Mouse (Mus musculus): ENCODE data around the gene Zkscan5. TPM values are rescaled to one million over a fixed set of nuclear protein-coding genes. Genes with fewer than 3 reads are reported as not detected.
"Not testable (repeated sequence)": the region's sequence is repeated elsewhere in the genome, so short reads cannot be mapped to it uniquely, and the experiment has no call there.

Zkscan5 gene
- total RNA-seq (2021): 1 to 10 TPM; 8.5 to 9.6 TPM
- long read RNA-seq, experiment 1, transcript Zkscan5-202 (6 exons, 3,794 nt): major isoform, 14 of 19 reads
- long read RNA-seq, experiment 1, partial matches to known transcripts: 0 of 19 reads
- long read RNA-seq, experiment 1, other reads (novel, unspliced or antisense): 5 of 19 reads
- long read RNA-seq, experiment 2, transcript Zkscan5-202 (6 exons, 3,794 nt): major isoform, 12 of 14 reads
- long read RNA-seq, experiment 2, partial matches to known transcripts: 0 of 14 reads
- long read RNA-seq, experiment 2, other reads (novel, unspliced or antisense): 2 of 14 reads

DNA sequence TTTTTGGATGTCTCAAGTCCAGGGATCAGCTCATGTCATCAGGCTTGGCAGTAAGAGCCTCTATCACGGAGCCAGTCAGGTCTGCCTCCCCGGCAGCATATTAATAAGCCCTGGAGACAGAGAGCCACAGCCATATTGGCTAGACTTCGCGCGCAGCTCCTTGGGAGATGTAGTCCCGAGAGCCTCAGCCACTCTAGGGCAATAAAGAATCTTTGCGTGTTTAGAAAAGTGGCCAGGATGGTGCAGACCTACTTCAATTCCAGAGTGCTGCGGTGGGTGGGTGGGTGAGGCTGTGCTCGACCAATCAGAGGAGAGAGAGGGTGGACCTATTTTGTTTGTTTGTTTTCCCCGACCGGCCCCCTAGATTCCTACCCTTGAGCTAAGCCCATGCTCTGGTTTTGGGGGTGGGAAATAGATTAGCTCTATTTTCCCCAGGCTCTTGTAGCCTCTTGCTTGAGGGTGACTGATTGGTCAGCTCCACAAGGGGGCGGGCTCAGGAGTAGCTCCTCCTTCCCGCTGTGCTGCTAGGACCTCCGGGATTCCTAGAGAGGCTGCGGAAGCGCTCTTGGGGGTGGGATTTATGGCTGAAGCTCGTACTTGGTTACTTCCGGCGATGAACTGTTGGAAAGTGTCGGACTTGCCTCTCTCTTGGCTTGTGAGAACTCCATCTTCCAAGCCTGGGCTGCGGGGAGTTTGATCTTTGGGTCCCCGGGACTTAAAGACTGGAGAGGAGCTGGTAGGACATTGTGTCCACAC is at the start of gene Zkscan5:
TSS of gene Zkscan5 (plus strand) at position 627 of the 756 bp plus-strand sequence.
- DNase-seq (ENCODE audit: low spot score): peak; percentile 99

DNA sequence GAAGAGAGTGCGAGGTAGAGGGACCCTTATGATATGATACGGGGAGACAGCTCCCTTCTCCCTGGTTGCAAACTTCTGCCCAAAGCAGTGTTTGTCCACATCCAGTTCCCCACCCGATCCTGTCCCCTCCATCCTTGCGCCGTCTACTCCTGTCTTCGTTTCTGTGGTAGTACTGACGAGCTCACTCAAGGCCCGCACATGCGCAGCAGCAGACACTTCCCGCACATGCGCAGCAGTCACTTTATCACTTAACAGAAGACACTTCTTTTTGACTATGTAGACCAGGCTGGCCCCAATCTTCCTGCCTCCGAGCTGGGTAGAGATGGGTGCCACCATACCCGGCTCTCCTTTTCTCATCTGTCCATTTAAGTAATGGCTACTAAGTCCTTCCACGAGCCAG is 43.0 kb upstream of the Zkscan5 start:
- no peak for DNase-seq (ENCODE audit: low spot score)

- no peak for DNase-seq (ENCODE audit: low spot score)
Measured at GRCm38 (mm10) chr5:145164710-145165109, 39.7 kb upstream of the Zkscan5 start.

DNA sequence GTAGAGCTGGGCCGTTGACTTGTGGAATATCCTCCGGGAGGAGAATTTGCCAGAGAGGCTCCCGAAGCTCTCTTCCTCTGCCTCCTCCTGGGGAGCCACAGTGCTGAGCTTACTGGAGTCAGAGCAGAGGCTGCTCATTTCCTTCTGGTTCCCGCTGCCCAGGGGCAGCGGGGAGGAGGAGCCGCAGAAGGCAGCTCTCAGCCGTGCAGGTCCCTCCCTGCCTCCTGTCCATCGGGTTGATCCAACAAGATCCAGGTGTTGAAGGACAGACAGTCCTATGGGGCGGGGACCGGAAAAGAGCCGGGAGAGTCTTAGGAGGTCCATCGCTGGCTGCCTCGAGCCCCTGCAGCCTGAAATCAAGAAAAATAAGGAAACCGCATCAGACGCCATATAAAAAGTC is 39.2 kb upstream of the Zkscan5 start:
- DNase-seq (ENCODE audit: low spot score): no peak

- peak; percentile 99 for DNase-seq (ENCODE audit: low spot score)
Measured at GRCm38 (mm10) chr5:145166536-145167305, 37.6 kb upstream of the Zkscan5 start, which contains the start of the genes Ptcd1 and Cpsf4. Gene Ptcd1, minus strand, starts transcription at chr5:145167108. Gene Cpsf4, plus strand, starts transcription at chr5:145167213.

DNA sequence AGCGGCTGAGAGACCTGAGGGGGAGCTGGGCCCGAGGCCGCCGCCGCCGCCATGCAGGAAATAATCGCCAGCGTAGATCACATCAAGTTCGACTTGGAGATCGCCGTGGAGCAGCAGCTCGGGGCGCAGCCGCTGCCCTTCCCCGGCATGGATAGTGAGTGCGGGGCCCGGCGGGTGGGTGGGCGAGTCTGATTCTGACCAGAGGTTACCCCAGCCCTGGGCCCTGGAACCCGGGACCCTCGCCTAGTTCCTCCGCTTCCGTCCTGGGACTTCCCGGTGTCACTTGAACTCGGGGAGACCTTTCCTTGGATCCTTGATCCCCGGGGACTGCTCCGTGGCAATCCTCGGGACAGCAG is 37.1 kb upstream of the Zkscan5 start:
- no peak for DNase-seq (ENCODE audit: low spot score)

- no peak for DNase-seq (ENCODE audit: low spot score)
Measured at GRCm38 (mm10) chr5:145178461-145178980, 25.8 kb upstream of the Zkscan5 start.

DNA sequence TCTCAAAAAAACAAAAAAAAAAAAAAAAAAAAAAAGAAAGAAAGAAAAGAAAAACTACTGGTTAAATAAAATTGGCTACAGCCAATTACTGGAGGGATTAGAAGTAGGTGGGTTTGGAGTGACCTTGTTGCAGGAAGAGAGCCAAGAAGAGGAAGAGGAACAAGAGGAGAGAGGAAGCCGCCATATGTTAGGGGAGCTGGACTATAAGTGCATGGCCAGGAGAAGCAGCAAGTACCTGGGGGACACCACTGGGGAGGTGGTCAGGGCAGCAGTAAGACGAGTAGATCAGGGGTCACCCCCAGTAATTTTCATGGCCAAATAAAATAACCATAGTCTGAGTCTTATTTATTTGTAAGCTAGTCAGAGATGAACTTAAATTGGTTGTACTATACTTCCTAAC is 19.1 kb upstream of the Zkscan5 start:
- DNase-seq (ENCODE audit: low spot score): no peak

DNA sequence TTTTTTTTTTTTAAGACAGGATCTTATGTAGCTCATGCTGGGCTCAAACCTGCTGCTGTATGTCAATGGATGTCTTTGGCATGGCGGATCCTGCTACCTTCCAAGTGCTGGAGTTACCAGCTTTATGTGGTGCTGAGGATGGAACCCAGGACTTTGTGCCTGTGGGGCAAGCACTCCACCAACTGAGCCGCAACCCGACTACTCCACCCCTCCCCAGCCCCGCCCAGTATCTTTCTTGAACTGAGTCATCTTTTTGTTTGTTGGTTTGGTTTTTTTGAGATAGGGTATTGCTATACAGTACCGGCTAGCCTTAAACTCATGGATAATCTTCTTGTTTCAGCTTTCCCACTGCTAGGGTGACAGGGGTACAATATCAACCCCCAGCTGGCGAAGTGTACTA is 14.9 kb upstream of the Zkscan5 start:
- DNase-seq (ENCODE audit: low spot score): no peak

GRCm38 (mm10) chr5:145190373-145190772 is 14.0 kb upstream of the Zkscan5 start:
- no peak for DNase-seq (ENCODE audit: low spot score)

DNA sequence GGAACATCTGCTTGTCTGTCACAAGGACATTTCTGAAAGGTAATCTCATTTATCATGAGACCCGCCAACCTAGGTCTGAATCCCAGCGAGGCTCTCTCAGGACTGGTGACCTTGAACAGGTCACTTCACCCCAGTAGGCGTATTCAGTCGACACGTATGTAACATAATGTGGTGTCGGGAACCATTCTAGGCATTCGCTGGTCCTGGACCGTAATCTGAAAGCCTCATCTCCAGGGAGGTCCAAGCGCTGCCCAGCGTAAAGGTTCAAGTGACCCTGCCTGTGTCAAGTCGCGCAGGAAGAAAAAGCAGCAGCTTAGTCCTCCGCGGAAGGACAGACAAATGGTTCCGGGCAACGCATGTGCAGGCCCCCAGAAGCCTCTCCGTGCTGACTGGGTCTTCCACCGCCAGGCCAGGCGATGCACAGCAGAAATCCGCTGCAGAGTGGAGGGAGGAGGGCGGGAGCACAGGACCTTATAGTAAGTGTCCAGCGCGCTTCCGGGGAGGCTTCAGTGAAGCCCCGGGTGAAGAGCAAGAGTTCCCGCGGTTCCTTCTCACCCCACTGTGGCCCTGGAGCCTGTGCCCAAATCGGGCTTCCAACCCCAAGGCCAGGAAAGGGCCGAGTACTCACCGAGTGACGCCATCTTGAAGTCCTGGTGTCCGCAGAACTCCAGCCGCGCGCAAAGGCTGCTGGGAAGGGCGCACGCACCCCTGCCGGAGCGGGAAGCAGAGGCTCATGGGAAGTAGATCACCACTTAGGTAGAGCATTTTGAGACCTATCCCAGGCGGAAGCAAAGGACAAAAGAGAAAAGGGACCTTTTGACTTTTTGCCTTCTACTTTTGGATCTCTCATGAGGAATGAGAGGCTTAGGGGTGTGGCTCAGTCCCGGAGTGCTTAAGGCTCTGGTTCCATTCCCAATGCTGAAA is 13.2 kb upstream of the Zkscan5 start:
- DNase-seq (ENCODE audit: low spot score): peak; percentile 90

- DNase-seq (ENCODE audit: low spot score): no peak
Measured at GRCm38 (mm10) chr5:145191962-145192361, 12.4 kb upstream of the Zkscan5 start, which contains the start of gene Atp5j2. Gene Atp5j2, minus strand, starts transcription at chr5:145192062.

GRCm38 (mm10) chr5:145200387-145200786 is 4.0 kb upstream of the Zkscan5 start:
- DNase-seq (ENCODE audit: low spot score): no peak

DNA sequence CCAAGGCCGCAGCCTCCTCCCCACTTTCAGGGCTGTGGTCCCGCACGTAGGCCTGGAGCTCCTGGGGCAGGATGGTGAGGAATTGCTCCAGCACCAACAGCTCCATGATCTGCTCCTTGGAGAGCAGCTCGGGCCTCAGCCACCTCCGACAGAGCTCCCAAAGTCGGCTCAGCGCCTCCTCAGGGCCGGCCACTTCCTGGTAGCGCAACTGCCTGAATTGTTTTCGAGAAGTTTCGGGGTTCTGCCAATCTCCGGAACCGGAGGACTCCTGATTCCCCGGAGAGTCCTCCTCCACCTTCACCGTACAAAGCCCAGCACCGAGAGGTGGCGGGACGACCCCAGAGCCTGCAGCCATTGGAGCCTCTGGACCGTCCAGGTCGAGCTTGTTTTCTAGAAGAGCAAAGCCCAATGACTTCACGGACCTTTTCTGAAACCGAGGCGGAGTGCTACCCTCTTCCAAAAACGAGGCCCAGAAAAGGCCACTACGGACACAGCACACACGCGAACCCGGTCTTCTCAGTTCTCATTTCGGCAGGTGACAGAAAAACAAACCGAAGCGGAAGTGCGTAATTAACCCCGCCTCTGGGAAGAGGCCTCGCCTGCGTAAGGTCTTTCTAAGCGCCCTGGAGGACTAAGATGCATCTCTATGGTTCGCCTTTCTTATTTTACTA is 2.9 kb upstream of the Zkscan5 start, which contains the start of gene Zkscan14:
TSS of gene Zkscan14 (minus strand) at position 548 of the 671 bp plus-strand sequence.
- DNase-seq (ENCODE audit: low spot score): peak; percentile 85

GRCm38 (mm10) chr5:145202446-145202845 is 1.9 kb upstream of the Zkscan5 start:
- no peak for DNase-seq (ENCODE audit: low spot score)

DNA sequence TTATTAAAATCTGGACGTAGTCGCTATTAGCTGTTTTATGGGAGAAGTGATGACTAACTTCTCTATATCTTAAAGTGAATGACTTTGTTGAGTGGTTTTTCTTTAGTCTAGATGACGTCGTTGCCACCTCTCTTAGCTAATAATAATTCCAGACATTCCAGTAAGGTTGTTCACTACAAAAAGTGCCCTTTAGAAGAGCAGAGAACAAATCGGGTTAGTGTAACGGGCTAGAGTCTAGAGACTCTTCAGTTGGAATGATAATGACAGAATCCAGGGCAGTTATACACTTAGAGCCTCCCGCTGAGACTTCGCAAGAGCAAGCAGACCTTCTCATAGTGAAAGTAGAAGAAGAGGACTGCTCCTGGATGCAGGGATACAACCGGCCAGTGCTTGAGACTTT is 679 bp downstream of the Zkscan5 start:
- no peak for DNase-seq (ENCODE audit: low spot score)

- no peak for DNase-seq (ENCODE audit: low spot score)
Measured at GRCm38 (mm10) chr5:145207385-145207784, 3.0 kb downstream of the Zkscan5 start.

GRCm38 (mm10) chr5:145207954-145208353 is 3.6 kb downstream of the Zkscan5 start:
- DNase-seq (ENCODE audit: low spot score): no peak

GRCm38 (mm10) chr5:145208391-145208790 is 4.0 kb downstream of the Zkscan5 start:
- DNase-seq (ENCODE audit: low spot score): not testable (repeated sequence)

- DNase-seq (ENCODE audit: low spot score): no peak
Measured at GRCm38 (mm10) chr5:145211340-145211739, 7.0 kb downstream of the Zkscan5 start.

Data from gastrocnemius, adult 18-20 months (tissue).